Mouse (Mus musculus): Measurements from ENCODE around the gene Siglec1. TPM values are rescaled to one million over a fixed set of nuclear protein-coding genes. Genes with fewer than 3 reads are reported as not detected.

The Siglec1 gene
- polyA plus RNA-seq, 1 experiment from 2014 or later: 0.23 TPM

- H3K9ac ChIP-seq (replicated peaks): no peak overlapping the region
- H3K36me3 ChIP-seq: no peaks in the 10 kb centered on the region
- no peak overlapping the region for H3K4me3 ChIP-seq (replicated peaks)
- no peaks in the 10 kb centered on the region for H3K9me3 ChIP-seq (replicated peaks)
- WGBS: 59% methylated on average over 9 of the region's 9 CpGs
- no peak for ATAC-seq (ENCODE audit: low FRiP score)
- H3K4me2 ChIP-seq: no peak overlapping the region
- H3K27me3 ChIP-seq (replicated peaks): peaks cover 40% of the 10 kb centered on the region
- peak overlapping the region; percentile 23; the same call in 1 of the 2 replicates for H3K27ac ChIP-seq (replicated peaks)
- H3K4me1 ChIP-seq: peaks cover 28% of the 10 kb centered on the region
Measured at GRCm38 (mm10) chr2:131059781-131060540, 26.6 kb downstream of the Siglec1 start.

GRCm38 (mm10) chr2:131059377-131059776 is 27.2 kb downstream of the Siglec1 start:
- ATAC-seq (ENCODE audit: low FRiP score): no peak
- no peaks in the 10 kb centered on the region for H3K36me3 ChIP-seq
- H3K27ac ChIP-seq (replicated peaks): peak overlapping the region; percentile 23; the same call in 1 of the 2 replicates
- H3K9me3 ChIP-seq (replicated peaks): no peaks in the 10 kb centered on the region
- H3K9ac ChIP-seq (replicated peaks): no peak overlapping the region
- no peak overlapping the region for H3K4me3 ChIP-seq (replicated peaks)
- peaks cover 34% of the 10 kb centered on the region for H3K4me1 ChIP-seq
- H3K4me2 ChIP-seq: no peak overlapping the region
- peaks cover 45% of the 10 kb centered on the region for H3K27me3 ChIP-seq (replicated peaks)
- 38% methylated on average over 1 of the region's 1 CpGs for WGBS

- Histone ChIP-seq H3K4me3 (replicated peaks) (no peak overlapping the region), H3K36me3 (no peaks in the 10 kb centered on the region), H3K4me2 (no peak overlapping the region), H3K9me3 (replicated peaks) (no peaks in the 10 kb centered on the region), H3K4me1 (peaks cover 41% of the 10 kb centered on the region), H3K27me3 (replicated peaks) (peaks cover 50% of the 10 kb centered on the region), H3K27ac (replicated peaks) (no peak overlapping the region), H3K9ac (replicated peaks) (no peak overlapping the region)
- WGBS: 95% methylated on average over 8 of the region's 8 CpGs
- no peak for ATAC-seq (ENCODE audit: low FRiP score)
Measured at GRCm38 (mm10) chr2:131058672-131059071, 27.9 kb downstream of the Siglec1 start.

- peak; percentile 48; the same call in 1 of the 2 replicates for ATAC-seq (ENCODE audit: low FRiP score)
Measured at GRCm38 (mm10) chr2:131056191-131056590, 30.4 kb downstream of the Siglec1 start.

DNA sequence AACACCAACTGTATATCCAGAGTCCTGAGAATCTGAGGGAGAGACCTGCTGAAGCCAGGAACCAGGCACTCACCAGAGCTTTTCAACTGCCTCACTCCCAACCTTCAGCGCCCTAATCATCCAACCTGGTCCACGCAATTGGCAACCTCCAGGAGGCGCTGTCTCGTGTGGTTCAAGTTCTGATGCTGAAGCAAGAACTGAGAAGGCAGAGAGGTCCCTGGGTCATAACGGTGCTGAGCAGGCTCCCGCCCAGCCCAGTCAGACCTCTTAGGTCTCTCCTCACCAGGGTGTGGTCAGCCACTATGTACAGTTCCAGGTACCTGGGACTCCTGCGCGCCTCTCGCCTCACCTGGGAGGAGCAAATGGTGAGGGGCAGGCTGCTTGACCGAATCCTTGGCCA is 30.9 kb downstream of the Siglec1 start:
- H3K4me3 ChIP-seq (replicated peaks): no peak overlapping the region
- peaks cover 60% of the 10 kb centered on the region for H3K27me3 ChIP-seq (replicated peaks)
- ATAC-seq (ENCODE audit: low FRiP score): 0 out of 2 replicates have a peak, but pooled peaks have one; percentile 23
- no peaks in the 10 kb centered on the region for H3K36me3 ChIP-seq
- H3K4me1 ChIP-seq: peaks cover 36% of the 10 kb centered on the region
- H3K9ac ChIP-seq (replicated peaks): no peak overlapping the region
- H3K27ac ChIP-seq (replicated peaks): no peak overlapping the region
- 4% methylated on average over 10 of the region's 10 CpGs for WGBS
- H3K9me3 ChIP-seq (replicated peaks): no peaks in the 10 kb centered on the region
- H3K4me2 ChIP-seq: peak overlapping the region; percentile 60

More at GRCm38 (mm10) chr2:131056191-131056590, 30.4 kb downstream of the Siglec1 start:
- Histone ChIP-seq H3K9me3 (replicated peaks) (no peaks in the 10 kb centered on the region), H3K4me1 (peaks cover 36% of the 10 kb centered on the region), H3K27ac (replicated peaks) (no peak overlapping the region), H3K4me3 (replicated peaks) (no peak overlapping the region), H3K9ac (replicated peaks) (no peak overlapping the region), H3K36me3 (no peaks in the 10 kb centered on the region), H3K27me3 (replicated peaks) (peaks cover 55% of the 10 kb centered on the region), H3K4me2 (peak overlapping the region; percentile 60)
- 3% methylated on average over 10 of the region's 10 CpGs for WGBS

- WGBS: 2% methylated on average over 21 of the region's 21 CpGs
- no peak overlapping the region for H3K27ac ChIP-seq (replicated peaks)
- H3K4me1 ChIP-seq: peaks cover 31% of the 10 kb centered on the region
- no peaks in the 10 kb centered on the region for H3K9me3 ChIP-seq (replicated peaks)
- H3K27me3 ChIP-seq (replicated peaks): peaks cover 60% of the 10 kb centered on the region
- peak overlapping the region; percentile 28 for H3K9ac ChIP-seq (replicated peaks)
- H3K36me3 ChIP-seq: no peaks in the 10 kb centered on the region
- 0 out of 2 replicates have a peak, but pooled peaks have one; percentile 17 for ATAC-seq (ENCODE audit: low FRiP score)
- peak overlapping the region; percentile 37 for H3K4me3 ChIP-seq (replicated peaks)
- H3K4me2 ChIP-seq: peak overlapping the region; percentile 60
Measured at GRCm38 (mm10) chr2:131054646-131055264, 31.8 kb downstream of the Siglec1 start.

- ATAC-seq (ENCODE audit: low FRiP score): peak; percentile 37; the same call in 1 of the 2 replicates
Measured at GRCm38 (mm10) chr2:131053851-131054645, 32.5 kb downstream of the Siglec1 start.

DNA sequence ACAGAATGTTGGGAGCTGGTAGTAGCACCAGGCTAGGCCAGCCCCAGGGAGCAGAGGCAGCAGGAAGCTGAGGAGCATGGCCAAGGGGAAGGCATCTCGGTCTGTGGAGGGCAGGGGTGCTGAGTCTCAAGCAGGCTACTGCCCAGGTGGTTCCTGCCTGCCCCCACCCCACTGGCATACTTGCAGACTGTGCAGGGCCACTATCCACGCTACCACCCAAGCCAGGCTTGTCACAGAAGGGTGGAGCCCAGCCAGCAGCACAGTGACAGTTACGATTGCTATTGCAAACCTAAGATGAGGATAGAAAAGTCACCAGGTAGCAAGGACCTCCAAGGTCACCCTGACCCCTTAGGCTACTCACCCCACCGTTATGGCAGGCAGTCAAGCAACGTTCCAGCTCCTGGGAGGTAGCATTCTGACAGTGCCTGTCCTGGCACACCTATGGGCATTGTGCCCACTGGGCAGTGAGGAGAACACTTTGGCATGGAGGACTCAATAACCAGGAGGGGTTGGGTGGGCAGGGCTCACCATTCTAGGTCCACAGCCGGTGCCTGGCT is 33.6 kb downstream of the Siglec1 start:
- no peak overlapping the region for H3K9ac ChIP-seq (replicated peaks)
- peaks cover 60% of the 10 kb centered on the region for H3K27me3 ChIP-seq (replicated peaks)
- H3K4me1 ChIP-seq: peaks cover 28% of the 10 kb centered on the region
- no peak overlapping the region for H3K27ac ChIP-seq (replicated peaks)
- no peak overlapping the region for H3K4me2 ChIP-seq
- no peaks in the 10 kb centered on the region for H3K36me3 ChIP-seq
- H3K4me3 ChIP-seq (replicated peaks): no peak overlapping the region
- H3K9me3 ChIP-seq (replicated peaks): no peaks in the 10 kb centered on the region
- no peak for ATAC-seq (ENCODE audit: low FRiP score)
- 68% methylated on average over 6 of the region's 6 CpGs for WGBS

More at GRCm38 (mm10) chr2:131053851-131054645, 32.5 kb downstream of the Siglec1 start:
- Histone ChIP-seq H3K9me3 (replicated peaks) (no peaks in the 10 kb centered on the region), H3K4me1 (peaks cover 28% of the 10 kb centered on the region), H3K9ac (replicated peaks) (peak overlapping the region; percentile 28), H3K4me2 (peak overlapping the region; percentile 60), H3K27me3 (replicated peaks) (peaks cover 60% of the 10 kb centered on the region), H3K27ac (replicated peaks) (no peak overlapping the region), H3K36me3 (no peaks in the 10 kb centered on the region), H3K4me3 (replicated peaks) (peak overlapping the region; percentile 37)
- under 1% methylated on average over 45 of the region's 45 CpGs for WGBS

DNA sequence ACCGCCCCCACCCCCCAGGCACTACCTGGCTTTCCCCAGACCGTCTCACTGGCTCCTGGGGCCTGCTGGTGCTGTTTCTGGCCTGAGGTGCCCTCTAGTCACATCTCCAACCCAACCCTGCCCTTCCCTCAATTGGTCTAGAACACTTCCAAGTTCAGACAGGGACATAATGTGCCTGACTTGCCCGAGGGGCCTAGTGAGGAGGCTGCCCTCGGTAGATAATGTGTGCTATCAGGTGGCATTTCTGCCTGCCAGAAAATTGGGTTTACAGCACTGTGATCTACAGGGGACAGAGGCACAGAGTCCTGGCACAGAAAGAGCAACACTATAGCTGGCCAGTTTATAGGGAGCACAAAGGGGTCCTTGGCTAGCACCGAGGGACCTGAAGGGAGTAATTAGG is 34.5 kb downstream of the Siglec1 start:
- Histone ChIP-seq H3K27me3 (replicated peaks) (peaks cover 62% of the 10 kb centered on the region), H3K9ac (replicated peaks) (no peak overlapping the region), H3K4me2 (no peak overlapping the region), H3K9me3 (replicated peaks) (no peaks in the 10 kb centered on the region), H3K4me3 (replicated peaks) (no peak overlapping the region), H3K27ac (replicated peaks) (no peak overlapping the region), H3K36me3 (no peaks in the 10 kb centered on the region), H3K4me1 (peaks cover 28% of the 10 kb centered on the region)
- ATAC-seq (ENCODE audit: low FRiP score): no peak
- 68% methylated on average over 5 of the region's 5 CpGs for WGBS

DNA sequence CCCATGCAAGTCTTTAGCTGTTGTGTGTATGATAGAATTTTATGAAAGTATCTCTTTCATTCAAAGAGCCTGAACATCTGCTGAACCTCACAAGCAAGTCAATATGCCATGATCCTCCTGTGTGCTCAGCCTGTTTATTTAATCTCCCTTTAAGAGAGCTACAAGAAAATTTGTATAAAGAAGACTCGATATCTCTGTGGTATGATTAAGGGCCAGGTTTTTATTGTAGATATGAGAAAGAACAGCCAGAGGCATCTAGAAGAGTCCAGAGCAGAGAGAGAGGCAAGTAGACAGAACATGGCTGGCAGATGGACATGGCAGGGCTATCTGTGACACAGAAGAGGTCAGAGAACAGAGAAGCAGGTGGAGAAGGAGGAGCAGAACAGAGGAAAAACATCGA is 40.5 kb downstream of the Siglec1 start:
- 88% methylated on average over 2 of the region's 2 CpGs for WGBS
- H3K27ac ChIP-seq (replicated peaks): no peak overlapping the region
- H3K4me2 ChIP-seq: no peak overlapping the region
- ATAC-seq (ENCODE audit: low FRiP score): no peak
- H3K9me3 ChIP-seq (replicated peaks): no peaks in the 10 kb centered on the region
- peaks cover 13% of the 10 kb centered on the region for H3K4me1 ChIP-seq
- no peak overlapping the region for H3K9ac ChIP-seq (replicated peaks)
- H3K4me3 ChIP-seq (replicated peaks): no peak overlapping the region
- H3K36me3 ChIP-seq: no peaks in the 10 kb centered on the region
- peaks cover 20% of the 10 kb centered on the region for H3K27me3 ChIP-seq (replicated peaks)

- H3K27ac ChIP-seq (replicated peaks): no peak overlapping the region
- H3K36me3 ChIP-seq: no peaks in the 10 kb centered on the region
- H3K9me3 ChIP-seq (replicated peaks): no peaks in the 10 kb centered on the region
- H3K27me3 ChIP-seq (replicated peaks): peaks cover 21% of the 10 kb centered on the region
- H3K4me2 ChIP-seq: no peak overlapping the region
- no peak overlapping the region for H3K4me3 ChIP-seq (replicated peaks)
- H3K4me1 ChIP-seq: peaks cover 21% of the 10 kb centered on the region
- no peak overlapping the region for H3K9ac ChIP-seq (replicated peaks)
- ATAC-seq (ENCODE audit: low FRiP score): no peak
- 89% methylated on average over 9 of the region's 9 CpGs for WGBS
Measured at GRCm38 (mm10) chr2:131044989-131045720, 41.4 kb downstream of the Siglec1 start.

Data from neural tube, embryonic 15.5 days (tissue).